Mouse (Mus musculus): ENCODE measurements at regions not wholly inside any gene's neighbourhood (a gene's known extent, or its start where the extent isn't known, plus 50 kb on each side); places are given as distances from the start of the nearest gene placed in this dataset.
"Not testable (repeated sequence)": the region's sequence is repeated elsewhere in the genome, so short reads cannot be mapped to it uniquely, and the experiment has no call there.

- DNase-seq (ENCODE audit: low spot score): peak; percentile 96
Observed at GRCm38 (mm10) chr8:20122067-20122925, 219.1 kb downstream of the Gm31371 start.

- not testable (repeated sequence) for DNase-seq (ENCODE audit: low spot score)
Observed at GRCm38 (mm10) chr8:20123545-20123944, 220.4 kb downstream of the Gm31371 start.

DNA sequence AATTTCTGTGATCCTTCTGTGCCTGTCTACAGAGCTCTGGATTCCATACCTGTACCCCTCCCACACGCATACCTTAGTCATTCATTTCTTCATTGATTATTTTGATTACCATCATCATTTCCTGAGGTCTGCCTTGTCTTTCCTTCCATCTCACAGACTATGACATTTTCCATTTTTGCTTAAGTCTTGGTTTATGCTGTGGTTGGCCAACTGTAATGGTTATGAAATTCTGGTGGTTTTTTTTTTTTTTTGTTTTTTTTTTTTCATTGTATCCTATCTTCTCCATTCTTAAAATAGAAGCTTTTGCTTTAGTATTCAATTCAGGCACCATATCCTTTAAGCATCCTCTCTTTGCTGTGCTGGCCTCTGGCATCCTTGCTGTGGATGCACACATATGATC is 227.4 kb downstream of the Gm15319 start:
- not testable (repeated sequence) for DNase-seq (ENCODE audit: low spot score)

GRCm38 (mm10) chr8:20145436-20145835 is 217.6 kb downstream of the Gm15319 start:
- DNase-seq (ENCODE audit: low spot score): not testable (repeated sequence)

DNA sequence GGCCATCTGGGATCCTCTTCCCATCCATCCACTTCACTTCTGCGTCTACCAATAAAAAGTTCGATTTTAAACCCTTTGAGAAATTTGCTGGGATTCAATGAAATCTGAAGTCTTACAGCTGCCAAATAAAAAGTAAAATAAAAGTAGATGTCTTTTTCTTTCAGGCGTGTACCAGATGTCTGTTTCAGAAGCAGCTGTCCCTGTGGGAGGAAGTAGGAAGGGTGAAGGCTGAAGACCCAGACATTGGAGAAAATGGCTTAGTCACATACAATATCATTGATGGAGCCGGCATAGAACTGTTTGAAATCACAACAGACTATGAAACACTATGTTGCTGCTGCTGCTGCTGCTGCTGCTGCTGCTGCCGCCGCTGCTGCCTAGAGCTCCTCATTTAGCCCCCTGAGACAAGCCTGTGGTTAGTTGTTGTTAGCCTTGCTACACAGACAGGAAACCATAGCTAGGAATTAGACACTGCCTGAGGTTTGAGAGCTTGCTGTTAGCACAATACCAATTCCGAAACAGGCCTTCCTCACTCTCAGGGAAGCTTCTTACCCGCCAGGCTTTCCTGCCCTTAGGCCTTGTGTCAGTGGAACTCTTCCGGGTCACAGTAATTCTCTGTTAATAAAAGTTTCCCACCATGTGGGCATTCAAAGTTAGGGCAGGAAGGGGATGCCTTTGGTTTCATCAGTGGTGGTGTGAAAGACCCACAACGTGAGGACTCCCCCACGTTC is 211.5 kb downstream of the Gm15319 start:
- DNase-seq (ENCODE audit: low spot score): not testable (repeated sequence)

DNA sequence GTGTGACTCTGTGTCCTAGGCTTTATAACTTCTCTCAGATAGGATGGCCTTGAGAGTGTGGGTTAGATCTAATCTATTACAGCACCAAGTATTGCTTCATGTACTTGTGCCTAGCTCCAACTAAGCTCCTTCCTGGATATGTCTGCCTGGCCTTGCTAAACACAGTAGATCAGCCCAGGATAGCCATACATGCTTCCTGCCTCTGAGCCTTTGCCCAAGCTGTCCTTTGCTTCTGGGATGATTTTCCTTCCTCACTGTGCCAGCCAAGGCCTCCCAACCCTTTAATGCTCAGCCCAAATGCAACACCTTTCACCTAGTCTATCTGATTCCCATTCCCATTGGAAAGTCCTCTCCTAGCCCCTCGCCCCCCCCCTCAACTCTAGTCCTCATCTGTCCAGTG is 208.9 kb downstream of the Gm15319 start:
- not testable (repeated sequence) for DNase-seq (ENCODE audit: low spot score)

All from ovary, adult 18-20 months (tissue).